Mouse (Mus musculus) A20 (cell line): Measurements from ENCODE around the gene Stard13.
A peak's percentile ranks its signal among the peaks of the same experiment; 100 is the strongest.

Experiments
- DNase-seq: peaks from one replicate; pipeline ENCODE4 v3.0.0-alpha.2; 2011; ENCODE audit warnings: low read depth, low spot score

Gene Stard13

GRCm38 (mm10) chr5:151142241-151142640 is 91.4 kb downstream of the Stard13 start:
- DNase-seq = peak; percentile 44

- no peak for DNase-seq
These were observed 95.7 kb downstream of the Stard13 start for GRCm38 (mm10) chr5:151137901-151138300.

GRCm38 (mm10) chr5:151137311-151137710 is 96.3 kb downstream of the Stard13 start:
- DNase-seq = no peak

- no peak for DNase-seq
These were observed 97.7 kb downstream of the Stard13 start for GRCm38 (mm10) chr5:151135965-151136364.

GRCm38 (mm10) chr5:151135078-151135826 is 98.4 kb downstream of the Stard13 start:
- DNase-seq = no peak

GRCm38 (mm10) chr5:151134202-151134601 is 99.4 kb downstream of the Stard13 start:
- DNase-seq = no peak

GRCm38 (mm10) chr5:151133744-151134143 is 99.9 kb downstream of the Stard13 start:
- DNase-seq = no peak

GRCm38 (mm10) chr5:151129762-151130161 is 103.9 kb downstream of the Stard13 start:
- DNase-seq = no peak

GRCm38 (mm10) chr5:151127298-151127717 is 106.3 kb downstream of the Stard13 start:
- DNase-seq = no peak

GRCm38 (mm10) chr5:151126608-151127005 is 107.0 kb downstream of the Stard13 start:
- no peak for DNase-seq

GRCm38 (mm10) chr5:151125985-151126607 is 107.5 kb downstream of the Stard13 start:
- DNase-seq = no peak

GRCm38 (mm10) chr5:151117846-151118245 is 115.8 kb downstream of the Stard13 start:
- no peak for DNase-seq

GRCm38 (mm10) chr5:151116192-151116887 is 117.3 kb downstream of the Stard13 start:
- DNase-seq = no peak

- no peak for DNase-seq
These were observed 120.9 kb downstream of the Stard13 start for GRCm38 (mm10) chr5:151112743-151113142.

- DNase-seq = peak; percentile 41
These were observed 122.4 kb downstream of the Stard13 start for GRCm38 (mm10) chr5:151111080-151111871.

GRCm38 (mm10) chr5:151110461-151110908 is 123.2 kb downstream of the Stard13 start:
- peak; percentile 67 for DNase-seq

GRCm38 (mm10) chr5:151109822-151110221 is 123.8 kb downstream of the Stard13 start:
- DNase-seq = peak; percentile 28

- DNase-seq = no peak
These were observed 124.7 kb downstream of the Stard13 start for GRCm38 (mm10) chr5:151108955-151109354.

GRCm38 (mm10) chr5:151108291-151108897 is 125.2 kb downstream of the Stard13 start:
- no peak for DNase-seq

GRCm38 (mm10) chr5:151106841-151107240 is 126.8 kb downstream of the Stard13 start:
- no peak for DNase-seq
